8 mouse cellular contexts compared by ENCODE assay signal in genomic region chr15:25414011-25414746, GRCm38 (mm10). TPM values are rescaled to one million over a fixed set of nuclear protein-coding genes. Genes with fewer than 3 reads are reported as not detected.
DNase-seq lines count a peak whose midpoint lies in the region; ATAC-seq lines count a peak whose summit lies in the region.

No protein-coding gene starts in this region.

- H3K36me3 ChIP-seq in lung, embryonic 15.5 days, result no peaks in the 10 kb centered on the region
- no peaks in the 10 kb centered on the region for H3K36me3 ChIP-seq in kidney, embryonic 16.5 days (ENCODE audit: insufficient read depth, low read length)

- peak overlapping the region; percentile 87 for H3K27ac ChIP-seq in lung, embryonic 15.5 days
- peak overlapping the region; percentile 79 for H3K27ac ChIP-seq in kidney, embryonic 16.5 days (ENCODE audit: low read length)

- no peaks in the 10 kb centered on the region for H3K9me3 ChIP-seq in lung, embryonic 15.5 days
- H3K9me3 ChIP-seq in kidney, embryonic 16.5 days (ENCODE audit: low read length), result no peaks in the 10 kb centered on the region

- DNase-seq in lung, postnatal 25 days (ENCODE audit: low spot score), result no peak
- DNase-seq in cerebellum, adult 9-10 months, result peak; percentile 23
- peak; percentile 53 to 55 for DNase-seq in frontal cortex, postnatal 25 days (ENCODE audit: low spot score in 2 of 2)
- peak; percentile 12 for DNase-seq in liver
- peak; percentile 2 to 20 for DNase-seq in natural killer cell, adult 2 months (ENCODE audit: low spot score in 2 of 2)
- peak; percentile 63 for DNase-seq in thymus, postnatal 14 days

- H3K27me3 ChIP-seq in lung, embryonic 15.5 days, result no peaks in the 10 kb centered on the region
- H3K27me3 ChIP-seq in kidney, embryonic 16.5 days (ENCODE audit: insufficient read depth, low read length), result peaks cover 3% of the 10 kb centered on the region; the same call in 1 of the 2 replicates

- peak; percentile 32; the same call in 1 of the 2 replicates for ATAC-seq in lung, embryonic 15.5 days (ENCODE audit: borderline replicate concordance, extremely low read depth, low FRiP score, low TSS enrichment)
- peak; percentile 60 for ATAC-seq in kidney, embryonic 16.5 days (ENCODE audit: low FRiP score, low TSS enrichment)

- under 1% methylated on average over 36 of the region's 36 CpGs for WGBS in lung, embryonic 15.5 days
- WGBS in kidney, embryonic 16.5 days, result under 1% methylated on average over 35 of the region's 36 CpGs

- H3K9ac ChIP-seq in lung, embryonic 15.5 days, result peak overlapping the region; percentile 82
- H3K9ac ChIP-seq in kidney, embryonic 16.5 days (replicated peaks; ENCODE audit: low read length), result peak overlapping the region; percentile 85

- H3K4me2 ChIP-seq in lung, embryonic 15.5 days, result peak overlapping the region; percentile 88
- peak overlapping the region; percentile 78 for H3K4me2 ChIP-seq in kidney, embryonic 16.5 days (replicated peaks; ENCODE audit: low read depth, low read length)

- peak overlapping the region; percentile 84 for H3K4me3 ChIP-seq in lung, embryonic 15.5 days
- H3K4me3 ChIP-seq in kidney, embryonic 16.5 days (ENCODE audit: low read length), result peak overlapping the region; percentile 82

- H3K4me1 ChIP-seq in lung, embryonic 15.5 days, result peaks cover 22% of the 10 kb centered on the region
- peaks cover 13% of the 10 kb centered on the region; the same call in 1 of the 2 replicates for H3K4me1 ChIP-seq in kidney, embryonic 16.5 days (ENCODE audit: insufficient read depth, low read length)

RNA-seq across cellular contexts. Expression of gene Basp1, which starts 0.6 kb away (rescaled TPM):
- 28.4 and 32.1 TPM in 2 replicates for polyA plus RNA-seq in lung, embryonic 15.5 days (2015; fragmentation: Nextera tagmentation; extraction: Ambion mirVana)
- 14.5 and 15.4 TPM in 2 replicates for polyA plus RNA-seq in kidney, embryonic 16.5 days (2015; fragmentation: Nextera tagmentation; extraction: Ambion mirVana)
